Mouse (Mus musculus) T-helper 1 cell (primary cell): ENCODE measurements around the gene Ly6g6f.

Experiments
- in situ Hi-C: fragments of 300-600 bp; cut with MboI, MseI; formaldehyde crosslinking; loops from one replicate; pipeline ENCODE4 v1.15.1; 2025; ENCODE audit warnings: high pct_unique_total_duplicates

The Ly6g6f gene

GRCm38 (mm10) chr17:35031272-35031671 lies 54.1 kb downstream of the Ly6g6f start:
- in situ Hi-C loops: no loop called here
